Mouse (Mus musculus) hindbrain, embryonic 16.5 days (tissue): ENCODE results near the gene Fscn2. TPM values are rescaled to one million over a fixed set of nuclear protein-coding genes. Genes with fewer than 3 reads are reported as not detected.
"Not testable (repeated sequence)": the region's sequence is repeated elsewhere in the genome, so short reads cannot be mapped to it uniquely, and the experiment has no call there.

Source experiments
- ATAC-seq: fragments of 200-750 bp; cut with Nextera tagmentation; 2 replicates; pipeline ENCODE4 v1.8.0; 2017; ENCODE audit warnings: moderate TSS enrichment, moderate library complexity
- H3K27ac ChIP-seq: fragments of 300-500 bp; sonication (generic); 2 replicates; pipeline ENCODE4 v1.5.1; 2014; ENCODE audit warnings: low read depth, mild to moderate bottlenecking, control low read depth, low read length, moderate library complexity
- H3K27me3 ChIP-seq: fragments of 300-500 bp; sonication (generic); replicated peaks from 2 replicates; pipeline ENCODE4 v1.6.1; 2014; ENCODE audit warnings: low read length; ENCODE audit not compliant: control insufficient read depth, insufficient read depth
- H3K36me3 ChIP-seq: fragments of 300-500 bp; sonication (generic); 2 replicates; pipeline ENCODE4 v1.6.1; 2014; ENCODE audit warnings: mild to moderate bottlenecking, low read length, moderate library complexity, mixed read lengths; ENCODE audit not compliant: control insufficient read depth, insufficient read depth
- H3K4me1 ChIP-seq: fragments of 300-500 bp; sonication (generic); 2 replicates; pipeline ENCODE4 v1.6.1; 2014; ENCODE audit warnings: low read depth, low read length; ENCODE audit not compliant: control insufficient read depth, insufficient read depth
- H3K4me2 ChIP-seq: fragments of 300-500 bp; sonication (generic); 2 replicates; pipeline ENCODE4 v1.6.1; 2014; ENCODE audit warnings: mild to moderate bottlenecking, low read length, control low read depth, moderate library complexity
- H3K4me3 ChIP-seq: fragments of 300-500 bp; sonication (generic); 2 replicates; pipeline ENCODE4 v1.5.1; 2014; ENCODE audit warnings: mild to moderate bottlenecking, low read length, control low read depth, moderate library complexity
- H3K9ac ChIP-seq: fragments of 300-500 bp; sonication (generic); 2 replicates; pipeline ENCODE4 v1.6.1; 2014; ENCODE audit warnings: low read depth, mild to moderate bottlenecking, control low read depth, low read length, moderate library complexity
- H3K9me3 ChIP-seq: fragments of 300-500 bp; sonication (generic); 2 replicates; pipeline ENCODE4 v1.6.1; 2014; ENCODE audit warnings: mild to moderate bottlenecking, low read length, moderate library complexity; ENCODE audit not compliant: control insufficient read depth
- WGBS: fragments of 180-500 bp; shearing (Covaris S2); extraction: QIAGEN DNeasy Blood & Tissue Kit; methylation state at CpG from one replicate; pipeline ENCODE4 v1.1.7; 2014; 5-methylcytosine and 5-hydroxymethylcytosine counted together
- polyA plus RNA-seq: library from polyadenylated mRNA; unstranded; fragments of >200 nt; fragmentation: Nextera tagmentation; extraction: Ambion mirVana; gene quantifications from 2 replicates; pipeline ENCODE4 v1.2.1, GENCODE M21; 2015

Gene Fscn2
- polyA plus RNA-seq, 1 experiment from 2014 or later, result 0.66 TPM

- WGBS, result 4% methylated on average over 16 of the region's 16 CpGs
- no peaks in the 10 kb centered on the region for H3K27me3 ChIP-seq
- no peaks in the 10 kb centered on the region for H3K9me3 ChIP-seq
- H3K4me1 ChIP-seq, result peaks cover 32% of the 10 kb centered on the region
- H3K9ac ChIP-seq, result peak overlapping the region; percentile 98
- H3K36me3 ChIP-seq, result peaks cover 5% of the 10 kb centered on the region; the same call in 1 of the 2 replicates
- peak overlapping the region; percentile 100 for H3K27ac ChIP-seq
- peak overlapping the region; percentile 85 for H3K4me3 ChIP-seq
- ATAC-seq, result peak; percentile 1; the same call in 1 of the 2 replicates
- peak overlapping the region; percentile 95 for H3K4me2 ChIP-seq
Measured at GRCm38 (mm10) chr11:120349371-120349985, 11.9 kb upstream of the Fscn2 start.

- WGBS, result 0% methylated on average over 48 of the region's 68 CpGs
- Histone ChIP-seq H3K9ac (peak overlapping the region; percentile 98), H3K36me3 (peaks cover 4% of the 10 kb centered on the region; the same call in 1 of the 2 replicates), H3K27me3 (no peaks in the 10 kb centered on the region), H3K4me3 (peak overlapping the region; percentile 85), H3K27ac (peak overlapping the region; percentile 100), H3K9me3 (no peaks in the 10 kb centered on the region), H3K4me1 (peaks cover 29% of the 10 kb centered on the region), H3K4me2 (peak overlapping the region; percentile 95)
- ATAC-seq, result peak; percentile 73
Measured at GRCm38 (mm10) chr11:120349986-120350702, 11.2 kb upstream of the Fscn2 start.

- no peaks in the 10 kb centered on the region for H3K9me3 ChIP-seq
- H3K4me2 ChIP-seq, result peak overlapping the region; percentile 95
- WGBS, result 18% methylated on average over 11 of the region's 11 CpGs
- H3K4me3 ChIP-seq, result peak overlapping the region; percentile 85
- H3K4me1 ChIP-seq, result peaks cover 25% of the 10 kb centered on the region
- H3K27me3 ChIP-seq, result no peaks in the 10 kb centered on the region
- no peaks in the 10 kb centered on the region for H3K36me3 ChIP-seq
- H3K27ac ChIP-seq, result peak overlapping the region; percentile 100
- H3K9ac ChIP-seq, result peak overlapping the region; percentile 98
- no peak for ATAC-seq
Measured at GRCm38 (mm10) chr11:120350711-120351110, 10.6 kb upstream of the Fscn2 start.

- Histone ChIP-seq H3K36me3 (no peaks in the 10 kb centered on the region), H3K4me2 (peak overlapping the region; percentile 1; the same call in 1 of the 2 replicates), H3K4me3 (no peak overlapping the region), H3K4me1 (peaks cover 25% of the 10 kb centered on the region), H3K27me3 (no peaks in the 10 kb centered on the region), H3K9me3 (no peaks in the 10 kb centered on the region), H3K9ac (0 out of 2 replicates have a peak overlapping the region, but pooled peaks have one; percentile 30), H3K27ac (peak overlapping the region; percentile 100)
- no peak for ATAC-seq
- WGBS, result 87% methylated on average over 10 of the region's 10 CpGs
Measured at GRCm38 (mm10) chr11:120351250-120352092, 9.9 kb upstream of the Fscn2 start.

- H3K4me2 ChIP-seq, H3K27me3 ChIP-seq, ATAC-seq, H3K9me3 ChIP-seq, H3K36me3 ChIP-seq, H3K4me3 ChIP-seq: not testable (repeated sequence)
- Histone ChIP-seq H3K4me1 (peaks cover 25% of the 10 kb centered on the region), H3K27ac (peak overlapping the region; percentile 100), H3K9ac (0 out of 2 replicates have a peak overlapping the region, but pooled peaks have one; percentile 30)
- 86% methylated on average over 5 of the region's 5 CpGs for WGBS
Measured at GRCm38 (mm10) chr11:120352093-120352350, 9.3 kb upstream of the Fscn2 start.

GRCm38 (mm10) chr11:120352571-120353290 lies 8.6 kb upstream of the Fscn2 start:
- Histone ChIP-seq H3K9me3 (no peaks in the 10 kb centered on the region), H3K4me3 (no peak overlapping the region), H3K27me3 (no peaks in the 10 kb centered on the region), H3K9ac (peak overlapping the region; percentile 33), H3K4me2 (no peak overlapping the region), H3K4me1 (peaks cover 29% of the 10 kb centered on the region), H3K27ac (peak overlapping the region; percentile 65), H3K36me3 (no peaks in the 10 kb centered on the region)
- ATAC-seq, result no peak
- WGBS, result 61% methylated on average over 13 of the region's 13 CpGs

- WGBS, result 30% methylated on average over 21 of the region's 26 CpGs
- ATAC-seq, result no peak
- no peak overlapping the region for H3K27ac ChIP-seq
Measured at GRCm38 (mm10) chr11:120353500-120354303, 7.6 kb upstream of the Fscn2 start.

More at GRCm38 (mm10) chr11:120353500-120354303, 7.6 kb upstream of the Fscn2 start:
- H3K36me3 ChIP-seq, result no peaks in the 10 kb centered on the region
- H3K4me3 ChIP-seq, result no peak overlapping the region
- H3K4me1 ChIP-seq, result peaks cover 39% of the 10 kb centered on the region
- H3K27me3 ChIP-seq, result no peaks in the 10 kb centered on the region
- no peak overlapping the region for H3K4me2 ChIP-seq
- H3K9me3 ChIP-seq, result no peaks in the 10 kb centered on the region
- H3K9ac ChIP-seq, result no peak overlapping the region
